In the genomic region with DNA sequence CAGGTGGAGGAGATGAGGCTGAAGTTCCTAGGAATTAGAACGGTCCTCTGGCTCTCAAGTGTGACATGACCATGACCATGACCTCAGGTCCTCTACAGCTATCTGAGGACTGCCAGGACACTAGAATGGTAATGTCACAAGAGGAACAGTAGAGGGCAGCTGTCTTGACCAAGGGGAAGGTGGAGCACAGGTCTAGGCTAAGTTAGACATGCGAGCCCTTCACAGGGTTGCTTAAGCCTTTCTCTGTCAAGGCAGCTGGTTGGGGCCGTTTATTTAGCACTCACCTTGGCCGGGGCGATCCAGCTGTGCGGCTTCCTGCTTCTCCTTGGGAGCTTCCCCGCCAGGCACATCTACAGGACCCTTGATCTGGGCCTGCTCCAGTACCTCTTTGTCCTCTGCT, we compare ENCODE assay signal across 9 mouse cellular contexts. TPM values are rescaled to one million over a fixed set of nuclear protein-coding genes. Genes with fewer than 3 reads are reported as not detected.
DNase-seq lines count a peak whose midpoint lies in the region; ATAC-seq and TF ChIP-seq lines count a peak whose summit lies in the region.
"Had no signal": no experiment of that assay in that cellular context is flagged by ENCODE, and none has a peak within 500 bp of the region (broad histone marks: within the 10 kb centered on the region; RNA-seq: fewer than 3 reads in every experiment).

No protein-coding gene starts in this region.

- no peaks in the 10 kb centered on the region for H3K9me3 ChIP-seq in kidney, postnatal 0 days (replicated peaks; ENCODE audit: low read length)
- no peaks in the 10 kb centered on the region for H3K9me3 ChIP-seq in midbrain, embryonic 15.5 days
- H3K9me3 ChIP-seq in limb, embryonic 10.5 days (replicated peaks) = no peaks in the 10 kb centered on the region

- H3K4me3 ChIP-seq in kidney, postnatal 0 days (replicated peaks; ENCODE audit: low read depth, low read length) = no peak overlapping the region
- no peak overlapping the region for H3K4me3 ChIP-seq in midbrain, embryonic 15.5 days
- H3K4me3 ChIP-seq in limb, embryonic 10.5 days = no peak overlapping the region

- 68% methylated on average over 7 of the region's 7 CpGs for WGBS in kidney, postnatal 0 days
- 70% methylated on average over 7 of the region's 7 CpGs for WGBS in midbrain, embryonic 15.5 days
- WGBS in limb, embryonic 10.5 days = 70% methylated on average over 7 of the region's 7 CpGs

- no peaks in the 10 kb centered on the region for H3K27me3 ChIP-seq in kidney, postnatal 0 days (ENCODE audit: insufficient read depth, low read length)
- H3K27me3 ChIP-seq in midbrain, embryonic 15.5 days (replicated peaks) = no peaks in the 10 kb centered on the region
- H3K27me3 ChIP-seq in limb, embryonic 10.5 days (ENCODE audit: low read depth, poor library complexity, severe bottlenecking) = no peaks in the 10 kb centered on the region

- peak; percentile 52; the same call in 1 of the 2 replicates for TF ChIP-seq CTCF in kidney, postnatal 0 days (IDR thresholded peaks at IDR 0.05; ENCODE audit: low read depth)

- ATAC-seq in kidney, postnatal 0 days (replicated peaks; ENCODE audit: low FRiP score, low read depth) = 0 out of 2 replicates have a peak, but pooled peaks have one; percentile 6
- ATAC-seq in midbrain, embryonic 15.5 days (replicated peaks) = peak; percentile 27; the same call in 1 of the 2 replicates
- ATAC-seq in inflammation-experienced regulatory T-cells, adult 6 months = no peak

- no peak overlapping the region for H3K27ac ChIP-seq in kidney, postnatal 0 days
- H3K27ac ChIP-seq in midbrain, embryonic 15.5 days = 0 out of 2 replicates have a peak overlapping the region, but pooled peaks have one; percentile 14
- H3K27ac ChIP-seq in limb, embryonic 10.5 days = no peak overlapping the region

- peaks cover 3% of the 10 kb centered on the region; the same call in 1 of the 2 replicates for H3K4me1 ChIP-seq in kidney, postnatal 0 days (replicated peaks; ENCODE audit: insufficient read depth, low read length)
- H3K4me1 ChIP-seq in midbrain, embryonic 15.5 days = peaks cover 4% of the 10 kb centered on the region; the same call in 1 of the 2 replicates
- H3K4me1 ChIP-seq in limb, embryonic 10.5 days = peaks cover 47% of the 10 kb centered on the region

- H3K36me3 ChIP-seq in kidney, postnatal 0 days (ENCODE audit: insufficient read depth, low read length) = peaks cover 17% of the 10 kb centered on the region
- peaks cover 7% of the 10 kb centered on the region; the same call in 1 of the 2 replicates for H3K36me3 ChIP-seq in midbrain, embryonic 15.5 days (replicated peaks)
- peaks cover 81% of the 10 kb centered on the region for H3K36me3 ChIP-seq in limb, embryonic 10.5 days

- no peak overlapping the region for H3K4me2 ChIP-seq in kidney, postnatal 0 days (ENCODE audit: low read length)
- no peak overlapping the region for H3K4me2 ChIP-seq in midbrain, embryonic 15.5 days

- H3K9ac ChIP-seq in kidney, postnatal 0 days (ENCODE audit: low read depth, low read length) = no peak overlapping the region
- no peak overlapping the region for H3K9ac ChIP-seq in midbrain, embryonic 15.5 days

- DNase-seq in kidney, postnatal 0 days (ENCODE audit: low spot score) = peak; percentile 39
- DNase-seq in kidney, adult 18-20 months = no peak
- peak; percentile 60 for DNase-seq in MN1 (ENCODE audit: low spot score)
- DNase-seq in embryo, embryonic 11 days = peak; percentile 22
- DNase-seq in limb, embryonic 10.5 days (ENCODE audit: low spot score) = no peak
- DNase-seq in adrenal gland, postnatal 25 days = no peak
- DNase-seq: cerebellum, adult 11 months had no signal

RNA-seq across cellular contexts. Expression of gene Ndufaf8, which starts 11.8 kb away (rescaled TPM):
- 107 and 130 TPM in 2 replicates for polyA plus RNA-seq in kidney, postnatal 0 days (2015; fragmentation: Nextera tagmentation; extraction: Ambion mirVana)
- 51.4 and 53.5 TPM in 2 replicates for polyA plus RNA-seq in midbrain, embryonic 15.5 days (2015; fragmentation: Nextera tagmentation; extraction: Ambion mirVana)
- 78.5 and 83.8 TPM in 2 replicates for polyA plus RNA-seq in limb, embryonic 10.5 days (2016; fragmentation: Nextera tagmentation; extraction: Ambion mirVana)
- 57.7 and 60.1 TPM in 2 replicates for total RNA-seq in adrenal gland, postnatal 25 days (2021)
- 10 to 100 TPM; 88.3 to 98.3 (median 92.6) TPM for polyA plus RNA-seq in inflammation-experienced regulatory T-cells, adult 6 months (2017; shearing (Covaris generic))

RNA-seq across cellular contexts. Expression of gene Tepsin, which starts 12.0 kb away (rescaled TPM):
- 10.8 and 12.1 TPM in 2 replicates for polyA plus RNA-seq in kidney, postnatal 0 days (2015; fragmentation: Nextera tagmentation; extraction: Ambion mirVana)
- polyA plus RNA-seq in midbrain, embryonic 15.5 days (2015; fragmentation: Nextera tagmentation; extraction: Ambion mirVana) = 23.6 and 24.2 TPM in 2 replicates
- polyA plus RNA-seq in limb, embryonic 10.5 days (2016; fragmentation: Nextera tagmentation; extraction: Ambion mirVana) = 21.4 and 23.0 TPM in 2 replicates
- total RNA-seq in adrenal gland, postnatal 25 days (2021) = 17.1 and 18.1 TPM in 2 replicates
- 10 to 100 TPM in 1 of 3 experiments, 1 to 10 TPM in 2; 8.1 to 12.5 (median 9.3) TPM for polyA plus RNA-seq in inflammation-experienced regulatory T-cells, adult 6 months (2017; shearing (Covaris generic))

RNA-seq across cellular contexts. Expression of gene Cep131, which starts 23.9 kb away (rescaled TPM):
- 14.3 and 15.5 TPM in 2 replicates for polyA plus RNA-seq in kidney, postnatal 0 days (2015; fragmentation: Nextera tagmentation; extraction: Ambion mirVana)
- 35.0 and 35.6 TPM in 2 replicates for polyA plus RNA-seq in midbrain, embryonic 15.5 days (2015; fragmentation: Nextera tagmentation; extraction: Ambion mirVana)
- 46.7 and 55.2 TPM in 2 replicates for polyA plus RNA-seq in limb, embryonic 10.5 days (2016; fragmentation: Nextera tagmentation; extraction: Ambion mirVana)
- total RNA-seq in adrenal gland, postnatal 25 days (2021) = 194 and 411 TPM in 2 replicates
- polyA plus RNA-seq in inflammation-experienced regulatory T-cells, adult 6 months (2017; shearing (Covaris generic)) = under 1 TPM; 0.28 to 0.48 (median 0.29) TPM

RNA-seq across cellular contexts. Expression of gene Slc38a10, which starts 40.6 kb away (rescaled TPM):
- 94.0 and 105 TPM in 2 replicates for polyA plus RNA-seq in kidney, postnatal 0 days (2015; fragmentation: Nextera tagmentation; extraction: Ambion mirVana)
- polyA plus RNA-seq in midbrain, embryonic 15.5 days (2015; fragmentation: Nextera tagmentation; extraction: Ambion mirVana) = 116 and 125 TPM in 2 replicates
- polyA plus RNA-seq in limb, embryonic 10.5 days (2016; fragmentation: Nextera tagmentation; extraction: Ambion mirVana) = 99.6 and 99.8 TPM in 2 replicates
- total RNA-seq in adrenal gland, postnatal 25 days (2021) = 122 and 163 TPM in 2 replicates
- 10 to 100 TPM; 39.7 to 62.8 (median 44.1) TPM for polyA plus RNA-seq in inflammation-experienced regulatory T-cells, adult 6 months (2017; shearing (Covaris generic))

Comparison
In these comparisons a context has a peak if more than half of its experiments do, and no peak if none do; other contexts are left out.
1. DNase-seq: peak in kidney, postnatal 0 days (single experiment), MN1 (single experiment) and embryo, embryonic 11 days (single experiment); none in kidney, adult 18-20 months (single experiment), limb, embryonic 10.5 days (single experiment) and adrenal gland, postnatal 25 days (single experiment).
2. RNA of gene Cep131, which starts 23.9 kb away (polyA plus RNA-seq): 46.7 to 55.2 TPM in limb, embryonic 10.5 days, 35.0 to 35.6 TPM in midbrain, embryonic 15.5 days and 14.3 to 15.5 TPM in kidney, postnatal 0 days; 0.28 to 0.48 TPM in inflammation-experienced regulatory T-cells, adult 6 months; every median in the first group is over 10 times any median in the second.